Mouse (Mus musculus): ENCODE measurements at regions not wholly inside any gene's neighbourhood (a gene's known extent, or its start where the extent isn't known, plus 50 kb on each side); places are given as distances from the start of the nearest gene placed in this dataset.

DNA sequence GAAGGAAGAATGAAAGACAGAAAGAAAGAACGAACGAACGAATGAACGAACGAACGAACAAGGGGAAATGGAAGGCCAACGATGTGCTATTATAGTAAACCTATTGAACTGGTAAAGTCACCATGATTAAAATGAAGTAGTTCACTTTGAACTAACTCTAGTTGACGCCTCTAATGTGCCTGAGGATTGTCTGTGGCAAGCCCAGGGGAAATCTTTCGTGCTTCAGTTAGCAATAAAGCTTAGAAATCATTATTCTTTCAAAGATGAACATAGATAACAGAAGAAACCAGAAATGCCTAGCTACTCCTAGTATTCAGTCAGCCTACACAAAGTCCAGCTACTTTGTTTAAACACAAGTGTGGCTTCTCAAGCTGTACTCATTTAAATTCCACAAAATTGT lies 515.9 kb upstream of the Tenm3 start:
- TF ChIP-seq CTCF (IDR thresholded peaks at IDR 0.05; ENCODE audit: borderline replicate concordance, extremely low read depth, insufficient read depth, insufficient read length) (no peak), POLR2A (IDR thresholded peaks at IDR 0.05; ENCODE audit: borderline replicate concordance, extremely low read depth, insufficient read depth, insufficient read length, poor library complexity, severe bottlenecking) (no peak)
